Mouse (Mus musculus): ENCODE results near the gene Osbpl9. TPM values are rescaled to one million over a fixed set of nuclear protein-coding genes. Genes with fewer than 3 reads are reported as not detected.

Osbpl9 gene
- total RNA-seq, 2 experiments from 2014 or later, result 56.5 to 58.3 TPM

- intact Hi-C loops (cut with DNase I), result no loop called here
- DNase-seq (ENCODE audit: extremely low spot score in 1 of 2, low spot score in 2 of 2), result no peak
- no peak for TF ChIP-seq CTCF (IDR thresholded peaks at IDR 0.05)
Measured at GRCm38 (mm10) chr4:109089171-109089570, 112.9 kb downstream of the Osbpl9 start.

GRCm38 (mm10) chr4:109080118-109080517 lies 122.0 kb downstream of the Osbpl9 start:
- intact Hi-C loops (cut with DNase I), result no loop called here
- no peak for TF ChIP-seq CTCF (IDR thresholded peaks at IDR 0.05)

More at GRCm38 (mm10) chr4:109089171-109089570, 112.9 kb downstream of the Osbpl9 start:
- no peak overlapping the region for H3K4me3 ChIP-seq
- H3K27ac ChIP-seq, result no peak overlapping the region

GRCm38 (mm10) chr4:109079676-109080075 lies 122.4 kb downstream of the Osbpl9 start:
- Histone ChIP-seq H3K27ac (no peak overlapping the region), H3K4me3 (no peak overlapping the region)
- TF ChIP-seq CTCF (IDR thresholded peaks at IDR 0.05), result no peak
- no peak for DNase-seq (ENCODE audit: extremely low spot score in 1 of 2, low spot score in 2 of 2)
- intact Hi-C loops (cut with DNase I), result no loop called here

More at GRCm38 (mm10) chr4:109080118-109080517, 122.0 kb downstream of the Osbpl9 start:
- Histone ChIP-seq H3K27ac (peak overlapping the region; percentile 30; the same call in 1 of the 2 replicates), H3K4me3 (no peak overlapping the region)
- no peak for DNase-seq (ENCODE audit: extremely low spot score in 1 of 2, low spot score in 2 of 2)

DNA sequence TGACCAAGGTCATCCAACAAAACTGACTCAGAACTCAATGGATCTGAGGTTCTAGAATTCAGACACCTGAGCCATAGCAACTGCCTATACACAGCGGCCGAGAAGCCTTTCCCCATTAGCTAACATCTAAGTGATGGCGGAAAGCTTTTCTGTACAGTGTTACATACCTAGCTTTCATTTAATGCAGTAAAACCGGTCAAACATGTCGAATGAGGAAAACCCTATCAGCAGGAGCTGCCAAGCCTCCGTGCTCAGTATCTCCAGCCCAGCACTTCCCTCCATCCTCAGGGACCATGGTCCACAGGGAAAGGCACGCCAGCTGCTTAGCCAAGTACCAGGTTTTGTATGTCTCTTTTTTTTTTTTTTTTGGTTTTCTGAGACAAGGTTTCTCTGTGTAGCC lies 123.1 kb downstream of the Osbpl9 start:
- intact Hi-C loops (cut with DNase I), result no loop called here
- H3K4me3 ChIP-seq, result no peak overlapping the region

DNA sequence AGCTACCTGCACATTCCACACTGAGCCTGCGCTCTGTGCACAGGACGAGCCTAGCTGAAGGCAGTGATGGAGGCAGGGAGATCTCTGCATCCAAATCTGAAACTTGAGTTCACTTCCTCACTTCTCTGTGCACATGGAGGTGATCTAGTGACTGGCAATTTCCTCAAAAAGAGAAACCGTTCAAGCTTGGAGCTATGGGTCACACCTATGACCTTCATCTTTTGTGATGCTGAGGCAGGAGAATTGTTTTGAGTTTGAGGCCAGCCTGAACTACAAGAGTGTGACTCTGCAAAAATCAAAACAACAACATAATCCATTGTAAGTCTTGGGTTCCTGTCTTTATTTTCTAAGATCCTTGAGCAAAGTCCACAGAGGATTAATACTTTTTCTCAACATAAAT lies 128.8 kb downstream of the Osbpl9 start:
- no peak for DNase-seq (ENCODE audit: extremely low spot score in 1 of 2, low spot score in 2 of 2)
- H3K27ac ChIP-seq, result no peak overlapping the region
- no peak for TF ChIP-seq CTCF (IDR thresholded peaks at IDR 0.05)
- intact Hi-C loops (cut with DNase I), result no loop called here
- H3K4me3 ChIP-seq, result no peak overlapping the region

More for the DNA sequence above, 123.1 kb downstream of the Osbpl9 start:
- H3K27ac ChIP-seq, result no peak overlapping the region
- TF ChIP-seq CTCF (IDR thresholded peaks at IDR 0.05), result no peak
- DNase-seq (ENCODE audit: extremely low spot score in 1 of 2, low spot score in 2 of 2), result no peak

DNA sequence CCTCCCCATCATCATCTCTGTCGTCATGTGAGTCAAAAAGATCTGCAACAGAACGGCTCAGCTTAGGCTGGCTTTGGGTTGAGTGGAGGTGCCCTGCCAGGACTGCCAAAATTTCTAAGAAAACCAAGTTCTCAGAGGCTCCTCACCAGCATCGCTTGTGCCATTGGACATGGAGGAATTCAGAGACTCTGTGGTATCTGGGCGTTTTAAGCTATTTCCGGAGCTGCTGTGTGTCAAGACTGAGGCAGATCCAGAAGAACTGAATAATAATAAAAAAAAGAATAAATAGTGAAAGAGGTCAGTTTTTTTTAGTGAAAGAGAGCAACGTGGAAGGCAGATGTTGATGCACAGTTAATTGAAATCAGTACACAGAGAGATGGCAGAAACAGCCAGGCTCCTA lies 129.2 kb downstream of the Osbpl9 start:
- H3K4me3 ChIP-seq, result no peak overlapping the region
- intact Hi-C loops (cut with DNase I), result no loop called here
- no peak for TF ChIP-seq CTCF (IDR thresholded peaks at IDR 0.05)
- DNase-seq (ENCODE audit: extremely low spot score in 1 of 2, low spot score in 2 of 2), result no peak
- no peak overlapping the region for H3K27ac ChIP-seq

- no peak for TF ChIP-seq CTCF (IDR thresholded peaks at IDR 0.05)
- Histone ChIP-seq H3K27ac (no peak overlapping the region), H3K4me3 (no peak overlapping the region)
- DNase-seq (ENCODE audit: extremely low spot score in 1 of 2, low spot score in 2 of 2), result no peak
- intact Hi-C loops (cut with DNase I), result loop anchor here (10.0 kb wide), 1 partner anchor 99 kb away; no protein-coding TSS in a partner anchor
Measured at GRCm38 (mm10) chr4:109065714-109066113, 136.4 kb downstream of the Osbpl9 start.

- H3K4me3 ChIP-seq, result no peak overlapping the region
- DNase-seq (ENCODE audit: extremely low spot score in 1 of 2, low spot score in 2 of 2), result no peak
- TF ChIP-seq CTCF (IDR thresholded peaks at IDR 0.05), result no peak
- H3K27ac ChIP-seq, result no peak overlapping the region
- intact Hi-C loops (cut with DNase I), result loop anchor here (10.0 kb wide), 1 partner anchor 100 kb away; no protein-coding TSS in a partner anchor
Measured at GRCm38 (mm10) chr4:109064941-109065340, 137.1 kb downstream of the Osbpl9 start.

DNA sequence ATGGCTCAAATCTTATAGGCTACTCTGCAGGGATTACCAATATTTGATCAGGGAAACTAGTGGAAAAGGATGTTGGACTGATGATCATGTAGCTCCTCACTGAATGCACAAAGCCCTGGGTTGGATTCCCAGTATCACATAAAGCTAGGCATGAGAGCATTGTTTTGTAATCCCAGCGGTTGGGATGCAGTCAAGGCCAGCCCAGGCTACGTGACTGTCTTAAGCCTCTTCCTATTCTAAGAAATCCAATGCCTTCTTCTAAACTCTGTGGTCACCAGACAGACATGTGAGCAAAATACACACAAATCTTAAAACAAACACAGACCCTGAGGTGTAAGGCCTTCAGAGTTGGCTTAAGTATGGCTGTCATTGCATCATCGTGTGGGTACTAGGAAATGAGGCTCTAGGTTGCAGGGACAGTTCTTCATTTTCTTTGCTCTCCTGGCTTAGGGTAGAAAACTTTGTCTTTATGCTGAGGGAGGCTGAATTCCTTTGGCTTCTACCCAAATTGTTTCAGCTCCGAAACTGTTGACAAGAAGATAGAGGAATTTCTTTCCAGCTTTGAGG lies 142.7 kb downstream of the Osbpl9 start:
- DNase-seq (ENCODE audit: extremely low spot score in 1 of 2, low spot score in 2 of 2), result no peak
- intact Hi-C loops (cut with DNase I), result no loop called here
- Histone ChIP-seq H3K4me3 (no peak overlapping the region), H3K27ac (no peak overlapping the region)
- no peak for TF ChIP-seq CTCF (IDR thresholded peaks at IDR 0.05)

- no peak overlapping the region for H3K27ac ChIP-seq
- intact Hi-C loops (cut with DNase I), result no loop called here
- no peak for TF ChIP-seq CTCF (IDR thresholded peaks at IDR 0.05)
- H3K4me3 ChIP-seq, result no peak overlapping the region
- no peak for DNase-seq (ENCODE audit: extremely low spot score in 1 of 2, low spot score in 2 of 2)
Measured at GRCm38 (mm10) chr4:109057640-109058039, 144.4 kb downstream of the Osbpl9 start.

DNA sequence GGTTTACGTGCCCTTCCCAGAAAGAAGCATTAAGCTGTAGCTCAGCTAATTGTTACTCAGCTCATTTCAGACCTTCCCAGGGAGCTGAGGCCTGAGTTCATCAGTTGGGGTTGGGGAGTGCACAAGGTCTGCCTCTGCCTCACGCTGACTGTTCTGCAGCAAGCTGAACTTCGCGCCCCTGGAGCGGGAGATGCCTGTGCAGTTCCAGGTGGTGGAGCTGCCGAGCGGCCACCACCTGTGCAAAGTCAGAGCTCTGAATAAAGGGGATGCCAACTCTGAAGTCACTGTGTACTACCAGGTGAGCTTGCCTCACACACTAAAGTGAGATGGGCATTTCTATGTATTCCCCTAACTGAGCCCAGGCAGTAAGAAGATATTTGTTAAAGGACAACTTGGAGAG lies 145.7 kb downstream of the Osbpl9 start:
- Histone ChIP-seq H3K27ac (no peak overlapping the region), H3K4me3 (no peak overlapping the region)
- no peak for TF ChIP-seq CTCF (IDR thresholded peaks at IDR 0.05)
- no peak for DNase-seq (ENCODE audit: extremely low spot score in 1 of 2, low spot score in 2 of 2)
- intact Hi-C loops (cut with DNase I), result no loop called here

GRCm38 (mm10) chr4:109054003-109054402 lies 148.1 kb downstream of the Osbpl9 start:
- TF ChIP-seq CTCF (IDR thresholded peaks at IDR 0.05), result no peak
- no peak for DNase-seq (ENCODE audit: extremely low spot score in 1 of 2, low spot score in 2 of 2)
- Histone ChIP-seq H3K27ac (no peak overlapping the region), H3K4me3 (no peak overlapping the region)
- intact Hi-C loops (cut with DNase I), result loop anchor here (2.0 kb wide), 1 partner anchor 69 kb away; no protein-coding TSS in a partner anchor

GRCm38 (mm10) chr4:109052282-109052681 lies 149.8 kb downstream of the Osbpl9 start:
- Histone ChIP-seq H3K27ac (no peak overlapping the region), H3K4me3 (no peak overlapping the region)
- no peak for DNase-seq (ENCODE audit: extremely low spot score in 1 of 2, low spot score in 2 of 2)
- intact Hi-C loops (cut with DNase I), result no loop called here
- no peak for TF ChIP-seq CTCF (IDR thresholded peaks at IDR 0.05)

Data from left cerebral cortex, adult 2 months (tissue).